Mouse (Mus musculus) midbrain, postnatal 0 days (tissue): ENCODE measurements around the gene Apopt1. TPM values are rescaled to one million over a fixed set of nuclear protein-coding genes. Genes with fewer than 3 reads are reported as not detected.
A peak's percentile ranks its signal among the peaks of the same experiment; 100 is the strongest.

ENCODE experiments used
- ATAC-seq: fragments of 200-750 bp; cut with Nextera tagmentation; 2 replicates; pipeline ENCODE4 v1.8.0; 2017; ENCODE audit warnings: moderate number of reproducible peaks, mild to moderate bottlenecking, moderate TSS enrichment, moderate library complexity; ENCODE audit not compliant: low FRiP score
- DNase-seq: peaks from one replicate; pipeline ENCODE4 v3.0.0-alpha.2; 2015; ENCODE audit warnings: low spot score
- H3K27ac ChIP-seq: fragments of 300-500 bp; sonication (generic); 2 replicates; pipeline ENCODE4 v1.5.1; 2014; ENCODE audit warnings: low read depth, mild to moderate bottlenecking, low read length, mixed read lengths
- H3K27me3 ChIP-seq: fragments of 300-500 bp; sonication (generic); 2 replicates; pipeline ENCODE4 v1.6.1; 2014; ENCODE audit warnings: low read length, control low read depth, mixed read lengths; ENCODE audit not compliant: insufficient read depth
- H3K36me3 ChIP-seq: fragments of 300-500 bp; sonication (generic); 2 replicates; pipeline ENCODE4 v1.6.1; 2014; ENCODE audit warnings: low read length, control low read depth, mixed read lengths; ENCODE audit not compliant: insufficient read depth
- H3K4me1 ChIP-seq: fragments of 300-500 bp; sonication (generic); 2 replicates; pipeline ENCODE4 v1.6.1; 2014; ENCODE audit warnings: mild to moderate bottlenecking, control low read depth, antibody characterized with exemption, low read length, mixed read lengths; ENCODE audit not compliant: insufficient read depth
- H3K4me2 ChIP-seq: fragments of 300-500 bp; sonication (generic); 2 replicates; pipeline ENCODE4 v1.6.1; 2014; ENCODE audit warnings: low read depth, mild to moderate bottlenecking, low read length, mixed read lengths; ENCODE audit not compliant: poor library complexity, severe bottlenecking
- H3K4me3 ChIP-seq: fragments of 300-500 bp; sonication (generic); 2 replicates; pipeline ENCODE4 v1.5.1; 2014; ENCODE audit warnings: low read depth, mild to moderate bottlenecking, low read length, moderate library complexity
- H3K9ac ChIP-seq: fragments of 300-500 bp; sonication (generic); replicated peaks from 2 replicates; pipeline ENCODE4 v1.6.1; 2014; ENCODE audit warnings: mild to moderate bottlenecking, low read length, moderate library complexity, mixed read lengths; ENCODE audit not compliant: poor library complexity, severe bottlenecking
- H3K9me3 ChIP-seq: fragments of 300-500 bp; sonication (generic); 2 replicates; pipeline ENCODE4 v1.6.1; 2016; ENCODE audit warnings: low read length, control low read depth
- CTCF ChIP-seq: IDR thresholded peaks from 2 replicates; pipeline ENCODE4 v1.5.1; 2016; ENCODE audit warnings: antibody characterized with exemption, mild to moderate bottlenecking
- WGBS: fragments of 180-500 bp; shearing (Covaris S2); extraction: QIAGEN DNeasy Blood & Tissue Kit; methylation state at CpG from one replicate; pipeline ENCODE4 v1.1.7; 2014; 5-methylcytosine and 5-hydroxymethylcytosine counted together
- polyA plus RNA-seq: library from polyadenylated mRNA; unstranded; fragments of >200 nt; fragmentation: Nextera tagmentation; extraction: Ambion mirVana; gene quantifications from 2 replicates; pipeline ENCODE4 v1.2.1, GENCODE M21; 2015
- total RNA-seq: library from RNA; depleted of rRNA; stranded (reverse); fragments of >200 nt; gene quantifications from 2 replicates; pipeline ENCODE4 v1.2.3, GENCODE M21; 2014

Apopt1 gene
- total and polyA plus RNA-seq, 2 experiments from 2014 or later: 17.9 to 63.1 TPM

- Histone ChIP-seq H3K36me3 (no peaks in the 10 kb centered on the region), H3K9me3 (no peaks in the 10 kb centered on the region), H3K4me2 (no peak overlapping the region), H3K9ac (no peak overlapping the region), H3K27ac (peak overlapping the region; percentile 67), H3K27me3 (no peaks in the 10 kb centered on the region), H3K4me1 (peaks cover 33% of the 10 kb centered on the region), H3K4me3 (no peak overlapping the region)
- ATAC-seq (peak; percentile 17; the same call in 1 of the 2 replicates), DNase-seq (peak; percentile 87)
- TF ChIP-seq CTCF: peak; percentile 9; the same call in 1 of the 2 replicates
- 7% methylated on average over 5 of the region's 5 CpGs for WGBS
These were observed 21.7 kb upstream of the Apopt1 start for GRCm38 (mm10) chr12:111691346-111691872.

- peak overlapping the region; percentile 75; the same call in 1 of the 2 replicates for H3K27ac ChIP-seq
- no peak overlapping the region for H3K4me2 ChIP-seq
- DNase-seq (no peak), ATAC-seq (no peak)
- 68% methylated on average over 5 of the region's 5 CpGs for WGBS
- no peaks in the 10 kb centered on the region for H3K9me3 ChIP-seq
- H3K4me1 ChIP-seq: peaks cover 26% of the 10 kb centered on the region
- no peaks in the 10 kb centered on the region for H3K27me3 ChIP-seq
- H3K4me3 ChIP-seq: no peak overlapping the region
- no peak overlapping the region for H3K9ac ChIP-seq
- no peaks in the 10 kb centered on the region for H3K36me3 ChIP-seq
- no peak for TF ChIP-seq CTCF
These were observed 20.2 kb upstream of the Apopt1 start for GRCm38 (mm10) chr12:111692899-111693298.

GRCm38 (mm10) chr12:111693341-111694270, 19.5 kb upstream of the Apopt1 start:
- ATAC-seq (peak; percentile 82), DNase-seq (peak; percentile 92)
- peak overlapping the region; percentile 36; the same call in 1 of the 2 replicates for H3K9ac ChIP-seq
- WGBS: 12% methylated on average over 18 of the region's 18 CpGs
- no peaks in the 10 kb centered on the region for H3K36me3 ChIP-seq
- TF ChIP-seq CTCF: no peak
- H3K4me2 ChIP-seq: no peak overlapping the region
- no peaks in the 10 kb centered on the region for H3K27me3 ChIP-seq
- peaks cover 23% of the 10 kb centered on the region for H3K4me1 ChIP-seq
- no peak overlapping the region for H3K4me3 ChIP-seq
- H3K9me3 ChIP-seq: no peaks in the 10 kb centered on the region
- H3K27ac ChIP-seq: peak overlapping the region; percentile 75

- no peaks in the 10 kb centered on the region for H3K9me3 ChIP-seq
- H3K4me1 ChIP-seq: peaks cover 23% of the 10 kb centered on the region
- H3K36me3 ChIP-seq: no peaks in the 10 kb centered on the region
- 2% methylated on average over 12 of the region's 12 CpGs for WGBS
- H3K4me2 ChIP-seq: peak overlapping the region; percentile 15; the same call in 1 of the 2 replicates
- H3K9ac ChIP-seq: peak overlapping the region; percentile 36; the same call in 1 of the 2 replicates
- H3K27me3 ChIP-seq: no peaks in the 10 kb centered on the region
- ATAC-seq: peak; percentile 66
- no peak for DNase-seq
- no peak overlapping the region for H3K4me3 ChIP-seq
- peak overlapping the region; percentile 75 for H3K27ac ChIP-seq
- no peak for TF ChIP-seq CTCF
These were observed 18.7 kb upstream of the Apopt1 start for GRCm38 (mm10) chr12:111694271-111694781.

GRCm38 (mm10) chr12:111694880-111695804, 17.9 kb upstream of the Apopt1 start:
- Histone ChIP-seq H3K36me3 (no peaks in the 10 kb centered on the region), H3K27me3 (no peaks in the 10 kb centered on the region), H3K4me3 (no peak overlapping the region), H3K9ac (peak overlapping the region; percentile 33; the same call in 1 of the 2 replicates), H3K4me2 (peak overlapping the region; percentile 1; the same call in 1 of the 2 replicates), H3K4me1 (peaks cover 23% of the 10 kb centered on the region), H3K9me3 (no peaks in the 10 kb centered on the region), H3K27ac (peak overlapping the region; percentile 75)
- peak; percentile 83 for DNase-seq
- 28% methylated on average over 12 of the region's 13 CpGs for WGBS
- no peak for TF ChIP-seq CTCF
- peak; percentile 63 for ATAC-seq
